Mouse (Mus musculus) heart, embryonic 15.5 days (tissue): ENCODE measurements around the gene Tstd3. TPM values are rescaled to one million over a fixed set of nuclear protein-coding genes. Genes with fewer than 3 reads are reported as not detected.
A peak's percentile ranks its signal among the peaks of the same experiment; 100 is the strongest.

Experiments
- ATAC-seq: fragments of 200-750 bp; cut with Nextera tagmentation; replicated peaks from 2 replicates; pipeline ENCODE4 v1.8.0; 2017; ENCODE audit warnings: low read depth, moderate TSS enrichment; ENCODE audit not compliant: insufficient number of reproducible peaks, insufficient read depth, low FRiP score
- H3K27ac ChIP-seq: fragments of 300-500 bp; sonication (generic); 2 replicates; pipeline ENCODE4 v1.5.1; 2015; ENCODE audit warnings: mild to moderate bottlenecking, inconsistent platforms
- H3K27me3 ChIP-seq: fragments of 300-500 bp; sonication (generic); 2 replicates; pipeline ENCODE4 v1.6.1; 2015; ENCODE audit warnings: inconsistent platforms
- H3K36me3 ChIP-seq: fragments of 300-500 bp; sonication (generic); 2 replicates; pipeline ENCODE4 v1.6.1; 2015; ENCODE audit warnings: mild to moderate bottlenecking, inconsistent platforms
- H3K4me1 ChIP-seq: fragments of 300-500 bp; sonication (generic); replicated peaks from 2 replicates; pipeline ENCODE4 v1.6.1; 2015; ENCODE audit warnings: inconsistent platforms
- H3K4me2 ChIP-seq: fragments of 300-500 bp; sonication (generic); 2 replicates; pipeline ENCODE4 v1.6.1; 2015; ENCODE audit warnings: inconsistent platforms, mild to moderate bottlenecking, moderate library complexity
- H3K4me3 ChIP-seq: fragments of 300-500 bp; sonication (generic); 2 replicates; pipeline ENCODE4 v1.5.1; 2015; ENCODE audit warnings: mild to moderate bottlenecking, inconsistent platforms
- H3K9ac ChIP-seq: fragments of 300-500 bp; sonication (generic); 2 replicates; pipeline ENCODE4 v1.6.1; 2015; ENCODE audit warnings: mild to moderate bottlenecking, inconsistent platforms
- H3K9me3 ChIP-seq: fragments of 300-500 bp; sonication (generic); replicated peaks from 2 replicates; pipeline ENCODE4 v1.6.1; 2016; ENCODE audit warnings: inconsistent platforms
- WGBS: fragments of 180-500 bp; shearing (Covaris S2); methylation state at CpG from one replicate; pipeline ENCODE4 v1.1.7; 2015; ENCODE audit warnings: mixed read lengths; 5-methylcytosine and 5-hydroxymethylcytosine counted together
- polyA plus RNA-seq: library from polyadenylated mRNA; unstranded; fragments of >200 nt; fragmentation: Nextera tagmentation; extraction: Ambion mirVana; gene quantifications from 2 replicates; pipeline ENCODE4 v1.2.1, GENCODE M21; 2015

Gene Tstd3
- polyA plus RNA-seq, 1 experiment from 2014 or later: 18.9 TPM

DNA sequence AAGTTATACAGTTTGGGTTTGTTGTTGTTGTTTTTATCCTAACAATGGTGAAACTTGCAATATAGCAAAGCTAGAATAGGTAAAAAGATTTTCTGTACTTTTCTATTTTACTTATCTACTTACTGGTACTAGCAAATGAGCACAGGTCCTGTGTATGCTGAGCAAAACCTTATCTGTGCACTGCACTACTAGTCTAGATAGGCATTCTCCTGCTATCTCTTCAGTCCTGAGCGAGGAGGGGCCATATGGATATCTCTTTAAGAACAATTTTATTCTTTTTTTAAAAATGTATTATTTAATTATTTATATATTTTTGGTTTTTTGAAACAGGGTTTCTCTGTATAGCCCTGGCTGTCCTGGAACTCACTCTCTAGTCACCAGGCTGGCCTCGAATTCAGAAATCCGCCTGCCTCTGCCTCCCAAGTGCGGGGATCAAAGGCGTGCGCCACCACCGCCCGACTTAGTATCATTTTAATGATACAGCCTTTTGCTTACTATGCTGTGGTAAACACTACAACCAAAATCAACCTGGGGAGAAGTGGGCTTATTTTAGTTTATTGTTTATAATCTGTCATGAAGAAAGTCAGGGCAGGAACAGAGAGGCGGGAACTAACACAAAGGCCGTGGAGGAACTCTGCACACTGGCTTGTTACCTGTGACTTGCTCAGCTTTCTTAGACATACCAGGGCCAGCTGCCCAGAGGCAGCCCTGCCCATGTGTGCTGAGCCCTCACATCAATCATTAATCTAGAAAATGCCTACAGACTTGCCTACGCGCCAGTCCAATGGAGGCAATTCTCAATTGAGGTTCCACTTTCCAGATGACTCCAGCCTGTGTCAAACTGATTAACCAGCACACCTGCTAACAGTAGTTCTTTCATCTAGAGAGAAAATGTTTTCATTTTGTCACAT, 14.1 kb upstream of the Tstd3 start:
- Histone ChIP-seq H3K27me3 (no peaks in the 10 kb centered on the region), H3K4me3 (no peak overlapping the region), H3K9ac (no peak overlapping the region), H3K27ac (no peak overlapping the region), H3K4me2 (no peak overlapping the region), H3K4me1 (peaks cover 8% of the 10 kb centered on the region), H3K36me3 (peaks cover 33% of the 10 kb centered on the region), H3K9me3 (no peaks in the 10 kb centered on the region)
- ATAC-seq: no peak
- 93% methylated on average over 12 of the region's 12 CpGs for WGBS

DNA sequence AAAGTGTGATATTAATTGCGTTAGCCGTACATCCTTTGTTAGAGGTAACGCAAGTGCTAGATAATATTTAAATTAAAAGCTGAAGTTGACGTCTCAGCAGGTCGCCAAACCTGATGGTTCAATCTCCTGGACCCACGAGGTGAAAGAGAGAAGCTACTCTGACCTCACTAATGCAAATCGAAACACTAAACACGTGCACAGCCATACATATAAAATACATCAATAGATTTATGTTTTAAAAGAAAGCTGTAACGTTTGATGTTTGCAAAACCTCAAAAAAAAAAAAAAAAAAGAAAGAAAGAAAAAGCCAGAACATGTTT, 9.9 kb upstream of the Tstd3 start:
- no peak overlapping the region for H3K27ac ChIP-seq

DNA sequence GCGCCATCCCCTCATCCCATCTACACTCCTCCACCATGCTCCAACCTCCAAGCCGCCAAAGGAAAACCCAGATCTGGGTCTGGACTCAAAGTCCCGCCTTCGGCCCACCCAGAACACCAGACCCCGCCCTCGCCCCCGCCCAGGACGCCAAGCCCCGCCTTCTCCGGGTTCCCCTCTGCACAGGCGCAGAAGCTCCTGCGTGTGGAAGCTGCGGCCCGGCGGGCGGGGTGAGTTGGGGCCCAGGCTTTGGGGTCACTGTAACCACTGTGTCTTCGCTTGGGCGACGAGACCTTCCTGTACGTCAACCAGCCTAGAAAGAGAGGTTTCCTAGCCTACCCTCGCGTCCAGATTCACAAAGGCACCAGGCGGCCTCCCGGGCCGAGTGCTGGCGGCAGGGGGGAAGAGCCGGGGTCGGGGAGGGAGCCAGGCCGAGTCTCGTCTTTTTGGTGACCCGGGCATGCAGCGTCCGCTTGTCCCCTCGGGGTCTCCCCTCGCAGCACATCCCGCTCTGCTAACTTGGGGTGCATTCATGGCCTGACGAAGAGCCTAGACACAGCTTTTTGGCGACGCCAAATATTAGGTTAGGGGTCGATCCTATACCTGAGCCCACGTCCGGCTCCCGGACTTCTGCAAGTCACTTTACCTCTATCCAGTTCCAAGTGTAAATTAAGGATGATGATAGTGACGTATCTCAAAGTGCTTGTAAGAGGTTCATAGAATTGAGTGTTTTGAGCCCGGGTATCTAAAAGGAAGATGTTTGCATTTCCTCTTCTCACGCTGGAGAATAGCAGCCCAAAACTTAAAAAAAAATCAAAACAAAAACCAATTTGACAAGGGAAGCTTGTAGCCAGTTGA, 9.3 kb upstream of the Tstd3 start:
- peak overlapping the region; percentile 51; the same call in 1 of the 2 replicates for H3K27ac ChIP-seq
- H3K36me3 ChIP-seq: no peaks in the 10 kb centered on the region; the same call in 1 of the 2 replicates
- peak overlapping the region; percentile 78 for H3K4me3 ChIP-seq
- peaks cover 12% of the 10 kb centered on the region for H3K4me1 ChIP-seq
- ATAC-seq: peak; percentile 96
- no peaks in the 10 kb centered on the region for H3K27me3 ChIP-seq
- H3K9me3 ChIP-seq: no peaks in the 10 kb centered on the region
- H3K9ac ChIP-seq: peak overlapping the region; percentile 79
- H3K4me2 ChIP-seq: peak overlapping the region; percentile 77
- under 1% methylated on average over 46 of the region's 46 CpGs for whole genome bisulfite sequencing

More for the DNA sequence above, 9.9 kb upstream of the Tstd3 start:
- H3K36me3 ChIP-seq: peaks cover 2% of the 10 kb centered on the region; the same call in 1 of the 2 replicates
- H3K4me1 ChIP-seq: peaks cover 12% of the 10 kb centered on the region
- no peaks in the 10 kb centered on the region for H3K9me3 ChIP-seq
- H3K4me2 ChIP-seq: peak overlapping the region; percentile 77
- 6% methylated on average over 9 of the region's 9 CpGs for WGBS
- ATAC-seq: no peak
- H3K4me3 ChIP-seq: peak overlapping the region; percentile 78
- no peaks in the 10 kb centered on the region for H3K27me3 ChIP-seq
- peak overlapping the region; percentile 79 for H3K9ac ChIP-seq

DNA sequence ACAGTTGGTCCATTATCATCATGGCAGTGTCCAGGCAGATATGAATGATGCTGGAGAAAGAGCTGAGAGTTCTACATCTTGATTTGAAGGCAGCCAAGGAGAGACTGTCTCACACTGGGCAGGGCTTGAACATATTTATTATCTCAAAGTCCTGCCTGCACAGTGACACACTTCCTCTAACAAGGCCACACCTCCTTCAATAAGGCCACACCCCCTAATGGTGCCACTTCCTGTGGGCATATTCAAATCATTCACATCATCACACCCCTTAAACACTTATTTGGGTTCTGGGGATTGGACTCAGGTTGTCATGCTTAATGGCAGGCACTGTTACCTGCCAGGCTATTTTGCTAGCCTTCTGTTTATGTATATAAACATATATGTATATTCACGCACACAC, 5.3 kb upstream of the Tstd3 start:
- no peaks in the 10 kb centered on the region for H3K27me3 ChIP-seq
- no peak overlapping the region for H3K27ac ChIP-seq
- no peak overlapping the region for H3K9ac ChIP-seq
- no peaks in the 10 kb centered on the region for H3K9me3 ChIP-seq
- no peaks in the 10 kb centered on the region for H3K36me3 ChIP-seq
- ATAC-seq: no peak
- 88% methylated on average over 1 of the region's 1 CpGs for WGBS
- H3K4me1 ChIP-seq: peaks cover 8% of the 10 kb centered on the region
- no peak overlapping the region for H3K4me3 ChIP-seq
- no peak overlapping the region for H3K4me2 ChIP-seq

- no peak overlapping the region for H3K4me3 ChIP-seq
- no peak overlapping the region for H3K4me2 ChIP-seq
- H3K9ac ChIP-seq: no peak overlapping the region
- H3K36me3 ChIP-seq: no peaks in the 10 kb centered on the region
- no peaks in the 10 kb centered on the region for H3K9me3 ChIP-seq
- H3K4me1 ChIP-seq: 0 out of 2 replicates have a peak, but pooled peaks cover 6% of the 10 kb centered on the region
- no peak overlapping the region for H3K27ac ChIP-seq
- ATAC-seq: no peak
- H3K27me3 ChIP-seq: no peaks in the 10 kb centered on the region
- 71% methylated on average over 1 of the region's 1 CpGs for WGBS
These were observed 4.1 kb upstream of the Tstd3 start for GRCm38 (mm10) chr4:21771064-21771463.

DNA sequence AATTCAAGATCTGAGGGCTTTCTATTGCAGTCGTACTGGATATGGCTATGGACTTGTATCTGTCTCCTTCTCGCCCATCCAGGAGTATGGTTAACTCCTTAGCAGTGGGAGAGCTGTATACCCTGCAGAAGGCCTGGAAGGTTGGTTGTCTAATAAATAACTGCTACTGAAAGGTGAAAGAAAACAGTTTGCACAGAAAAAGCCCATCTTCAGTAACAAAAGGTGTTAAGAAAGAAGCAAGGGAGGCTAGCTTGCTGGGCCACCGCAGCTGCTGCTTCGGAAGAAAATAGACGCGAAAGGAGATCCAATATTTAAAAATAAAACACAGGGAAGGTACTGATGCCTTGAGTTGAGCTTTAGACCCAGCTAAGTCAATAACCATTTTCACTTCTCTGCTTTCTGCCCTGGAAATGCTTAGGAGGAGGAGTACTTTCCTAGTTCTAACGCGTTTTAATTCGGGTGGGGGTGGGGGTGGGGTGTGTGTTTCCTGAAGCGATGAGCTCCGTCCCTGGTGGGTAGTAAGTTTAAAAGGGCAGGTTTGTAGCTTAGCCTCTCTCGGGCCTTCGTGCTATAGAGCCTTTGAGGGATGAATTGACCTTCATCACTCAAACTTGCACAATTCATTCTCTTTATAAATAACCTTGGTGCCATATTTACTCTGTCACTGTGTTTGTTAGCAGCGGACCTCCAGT, 695 bp downstream of the Tstd3 start:
- Histone ChIP-seq H3K4me1 (peaks cover 8% of the 10 kb centered on the region; the same call in 1 of the 2 replicates), H3K9ac (peak overlapping the region; percentile 63), H3K4me3 (peak overlapping the region; percentile 67), H3K36me3 (no peaks in the 10 kb centered on the region), H3K27me3 (no peaks in the 10 kb centered on the region), H3K4me2 (peak overlapping the region; percentile 68), H3K9me3 (no peaks in the 10 kb centered on the region), H3K27ac (0 out of 2 replicates have a peak overlapping the region, but pooled peaks have one; percentile 8)
- no peak for ATAC-seq
- WGBS: 19% methylated on average over 14 of the region's 14 CpGs

- H3K9me3 ChIP-seq: no peaks in the 10 kb centered on the region
- no peak overlapping the region for H3K9ac ChIP-seq
- peaks cover 8% of the 10 kb centered on the region; the same call in 1 of the 2 replicates for H3K4me1 ChIP-seq
- H3K27me3 ChIP-seq: no peaks in the 10 kb centered on the region
- H3K4me2 ChIP-seq: no peak overlapping the region
- no peak overlapping the region for H3K4me3 ChIP-seq
- H3K36me3 ChIP-seq: peaks cover 6% of the 10 kb centered on the region; the same call in 1 of the 2 replicates
- H3K27ac ChIP-seq: no peak overlapping the region
- ATAC-seq: no peak
- 64% methylated on average over 4 of the region's 4 CpGs for WGBS
These were observed 3.2 kb downstream of the Tstd3 start for GRCm38 (mm10) chr4:21763827-21764226.

DNA sequence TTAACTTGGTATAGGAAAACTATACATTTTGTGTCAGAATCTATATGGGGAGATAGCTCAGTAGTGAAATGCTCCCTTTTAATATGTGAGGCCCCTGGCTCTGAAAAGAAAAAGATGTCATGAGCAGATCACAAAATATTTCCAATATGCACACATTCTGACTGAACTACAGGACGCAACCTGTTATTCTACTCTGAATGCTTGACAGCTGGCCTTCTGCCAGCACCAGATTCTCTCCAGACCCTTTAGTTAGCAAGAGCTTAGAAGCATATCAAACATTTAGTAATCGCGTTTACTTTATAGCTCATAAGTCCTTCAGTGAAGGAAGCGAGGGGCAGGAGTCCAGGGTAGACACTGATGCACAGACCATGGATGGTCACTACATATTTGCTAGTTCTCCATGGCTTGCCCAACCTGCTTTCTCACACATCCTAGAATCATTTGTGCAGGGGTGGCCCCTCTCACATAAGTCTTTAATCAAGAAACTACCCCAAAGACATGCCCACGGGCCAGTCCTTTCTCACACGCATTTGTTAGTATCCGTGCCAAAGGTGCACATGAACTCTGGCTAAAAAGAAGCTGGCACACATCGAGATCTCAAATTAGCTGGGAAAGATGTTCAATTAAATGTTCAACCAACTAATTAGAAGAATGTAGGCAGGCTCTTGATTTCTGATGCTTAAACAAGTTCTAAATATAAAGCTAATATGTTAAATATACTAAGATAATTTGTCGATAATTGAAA, 5.4 kb downstream of the Tstd3 start:
- Histone ChIP-seq H3K36me3 (peaks cover 7% of the 10 kb centered on the region), H3K4me2 (no peak overlapping the region), H3K4me1 (peaks cover 8% of the 10 kb centered on the region; the same call in 1 of the 2 replicates), H3K4me3 (no peak overlapping the region), H3K9ac (no peak overlapping the region), H3K9me3 (no peaks in the 10 kb centered on the region), H3K27ac (no peak overlapping the region), H3K27me3 (no peaks in the 10 kb centered on the region)
- 62% methylated on average over 9 of the region's 9 CpGs for WGBS
- no peak for ATAC-seq

DNA sequence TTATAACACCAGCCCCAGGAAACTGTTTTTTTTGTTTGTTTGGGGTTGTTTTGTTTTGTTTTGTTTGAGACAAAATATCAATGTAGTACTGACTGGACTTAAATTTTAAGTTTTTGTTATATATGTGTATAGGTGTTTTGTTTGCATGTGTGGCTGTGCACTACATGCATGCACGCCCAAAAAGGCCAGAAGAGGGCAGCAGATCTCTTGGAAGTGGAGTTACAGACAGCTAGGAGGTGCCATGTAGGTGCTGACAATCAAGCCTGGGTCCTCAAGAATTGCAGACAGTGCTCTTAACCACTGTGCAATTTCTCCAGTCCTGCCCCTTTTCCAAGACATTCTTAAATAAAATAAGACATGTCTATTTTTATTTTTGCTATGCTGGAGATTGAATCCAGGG, 8.2 kb downstream of the Tstd3 start:
- Histone ChIP-seq H3K9me3 (no peaks in the 10 kb centered on the region), H3K27me3 (no peaks in the 10 kb centered on the region), H3K4me3 (no peak overlapping the region), H3K36me3 (peaks cover 7% of the 10 kb centered on the region), H3K4me1 (peaks cover 5% of the 10 kb centered on the region; the same call in 1 of the 2 replicates), H3K4me2 (no peak overlapping the region), H3K9ac (no peak overlapping the region), H3K27ac (no peak overlapping the region)
- 62% methylated on average over 1 of the region's 1 CpGs for WGBS
- ATAC-seq: no peak

GRCm38 (mm10) chr4:21755123-21755789, 11.8 kb downstream of the Tstd3 start:
- Histone ChIP-seq H3K27ac (no peak overlapping the region), H3K9ac (no peak overlapping the region), H3K27me3 (no peaks in the 10 kb centered on the region), H3K4me3 (no peak overlapping the region), H3K4me2 (no peak overlapping the region), H3K4me1 (no peaks in the 10 kb centered on the region), H3K9me3 (no peaks in the 10 kb centered on the region), H3K36me3 (peaks cover 7% of the 10 kb centered on the region)
- WGBS: 68% methylated on average over 4 of the region's 4 CpGs
- no peak for ATAC-seq
